Mouse (Mus musculus) spleen, postnatal 4 days (tissue): ENCODE data around the gene Angptl6.
A peak's percentile ranks its signal among the peaks of the same experiment; 100 is the strongest.
"Not testable (repeated sequence)": the region's sequence is repeated elsewhere in the genome, so short reads cannot be mapped to it uniquely, and the experiment has no call there.

ENCODE experiments used
- DNase-seq, 2 experiments: peaks; one replicate each; pipeline ENCODE4 v3.0.0; 2022; ENCODE audit warnings: low spot score in 2 of 2

Angptl6 gene

GRCm38 (mm10) chr9:20838931-20839330 lies 40.6 kb downstream of the Angptl6 start:
- no peak for DNase-seq

DNA sequence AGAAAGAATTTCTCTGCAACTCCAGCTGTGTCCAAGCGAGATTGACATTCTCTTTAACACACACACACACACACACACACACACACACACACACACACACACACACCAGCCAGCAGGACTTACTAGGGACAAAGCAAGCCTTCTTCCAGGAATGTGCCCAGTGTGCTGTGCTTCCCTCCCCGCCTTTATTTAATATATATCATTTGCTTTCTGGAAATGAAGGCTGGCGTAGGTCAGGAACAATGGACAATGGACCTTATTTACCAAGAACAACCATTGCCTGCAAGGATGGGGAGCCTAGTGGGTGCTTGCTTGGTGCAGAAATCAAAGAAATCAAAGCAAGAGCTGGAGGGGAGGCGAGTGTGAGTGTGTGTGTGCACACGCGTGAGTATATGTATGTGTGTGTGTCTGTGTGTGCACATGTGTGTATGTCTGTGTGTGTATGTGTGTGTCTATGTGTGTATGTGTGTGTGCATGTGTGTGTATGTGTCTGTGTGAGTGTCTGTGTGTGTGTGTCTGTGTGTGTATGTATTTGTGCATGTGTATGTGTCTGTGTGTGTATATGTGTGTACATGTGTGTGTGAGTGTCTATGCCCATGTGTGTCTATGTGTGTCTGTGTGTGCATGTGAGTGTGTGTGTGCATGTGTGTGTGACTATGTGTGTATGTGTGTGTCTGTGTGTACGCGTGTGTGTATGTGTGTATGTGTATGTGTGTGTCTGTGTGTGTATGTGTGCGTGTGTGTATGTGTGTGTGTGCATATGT lies 42.2 kb downstream of the Angptl6 start:
- no peak for DNase-seq

DNA sequence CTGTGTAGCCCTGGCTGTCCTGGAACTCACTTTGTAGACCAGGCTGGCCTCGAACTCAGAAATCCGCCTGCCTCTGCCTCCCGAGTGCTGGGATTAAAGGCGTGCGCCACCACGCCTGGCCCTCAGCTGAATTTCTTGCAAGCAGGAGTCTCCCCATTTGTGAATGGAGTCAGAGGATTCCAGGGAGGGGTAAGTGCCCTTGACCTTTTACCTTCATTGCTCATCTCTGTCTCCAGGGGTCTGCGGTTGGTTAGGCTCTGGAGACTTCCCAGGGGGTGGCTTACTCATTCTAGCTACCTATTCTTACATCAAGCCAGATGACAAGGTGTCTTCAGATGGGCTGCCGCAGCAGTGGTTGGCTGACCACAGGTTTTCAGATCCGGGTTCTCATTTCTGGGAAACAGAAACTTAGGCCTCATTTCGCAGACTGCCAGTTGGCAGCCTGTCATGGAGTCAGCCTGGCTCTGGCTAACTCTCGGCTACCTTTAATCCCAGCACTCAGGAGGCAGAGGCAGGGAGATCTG lies 44.0 kb downstream of the Angptl6 start:
- not testable (repeated sequence) for DNase-seq

- no peak for DNase-seq
Observed at GRCm38 (mm10) chr9:20834881-20835280, 44.6 kb downstream of the Angptl6 start.

GRCm38 (mm10) chr9:20830901-20831643 lies 48.5 kb downstream of the Angptl6 start:
- peak; percentile 71 to 92 for DNase-seq

GRCm38 (mm10) chr9:20828127-20828526 lies 51.4 kb downstream of the Angptl6 start:
- no peak for DNase-seq

- no peak for DNase-seq
Observed at GRCm38 (mm10) chr9:20825781-20826180, 53.7 kb downstream of the Angptl6 start.
